Mouse (Mus musculus) stomach, embryonic 16.5 days (tissue): Measurements from ENCODE around the gene Spast. TPM values are rescaled to one million over a fixed set of nuclear protein-coding genes. Genes with fewer than 3 reads are reported as not detected.

Experiments
- ATAC-seq: fragments of 200-750 bp; cut with Nextera tagmentation; 2 replicates; pipeline ENCODE4 v1.8.0; 2017; ENCODE audit warnings: moderate number of reproducible peaks, moderate TSS enrichment; ENCODE audit not compliant: insufficient read depth, low FRiP score
- H3K27ac ChIP-seq: fragments of 300-500 bp; sonication (generic); 2 replicates; pipeline ENCODE4 v1.5.1; 2014; ENCODE audit warnings: low read length
- H3K27me3 ChIP-seq: fragments of 300-500 bp; sonication (generic); 2 replicates; pipeline ENCODE4 v1.6.1; 2014; ENCODE audit warnings: low read length, control low read depth, mixed read lengths; ENCODE audit not compliant: control insufficient read depth, insufficient read depth
- H3K36me3 ChIP-seq: fragments of 300-500 bp; sonication (generic); 2 replicates; pipeline ENCODE4 v1.6.1; 2014; ENCODE audit warnings: low read length; ENCODE audit not compliant: control insufficient read depth, insufficient read depth
- H3K4me1 ChIP-seq: fragments of 300-500 bp; sonication (generic); 2 replicates; pipeline ENCODE4 v1.6.1; 2014; ENCODE audit warnings: low read length, control low read depth, mixed read lengths; ENCODE audit not compliant: control insufficient read depth, insufficient read depth
- H3K4me2 ChIP-seq: fragments of 300-500 bp; sonication (generic); 2 replicates; pipeline ENCODE4 v1.6.1; 2014; ENCODE audit warnings: low read depth, low read length, mixed read lengths
- H3K4me3 ChIP-seq: fragments of 300-500 bp; sonication (generic); replicated peaks from 2 replicates; pipeline ENCODE4 v1.5.1; 2014; ENCODE audit warnings: mild to moderate bottlenecking, low read length
- H3K9ac ChIP-seq: fragments of 300-500 bp; sonication (generic); 2 replicates; pipeline ENCODE4 v1.6.1; 2014; ENCODE audit warnings: low read length
- H3K9me3 ChIP-seq: fragments of 300-500 bp; sonication (generic); replicated peaks from 2 replicates; pipeline ENCODE4 v1.6.1; 2016; ENCODE audit warnings: low read length, control low read depth; ENCODE audit not compliant: control insufficient read depth
- WGBS: fragments of 180-500 bp; shearing (Covaris S2); extraction: QIAGEN DNeasy Blood & Tissue Kit; methylation state at CpG from one replicate; pipeline ENCODE4 v1.1.7; 2014; 5-methylcytosine and 5-hydroxymethylcytosine counted together
- polyA plus RNA-seq: library from polyadenylated mRNA; unstranded; fragments of >200 nt; fragmentation: Nextera tagmentation; extraction: Ambion mirVana; gene quantifications from 2 replicates; pipeline ENCODE4 v1.2.1, GENCODE M21; 2015

Gene Spast
- 11.3 and 11.7 TPM in 2 replicates for polyA plus RNA-seq

DNA sequence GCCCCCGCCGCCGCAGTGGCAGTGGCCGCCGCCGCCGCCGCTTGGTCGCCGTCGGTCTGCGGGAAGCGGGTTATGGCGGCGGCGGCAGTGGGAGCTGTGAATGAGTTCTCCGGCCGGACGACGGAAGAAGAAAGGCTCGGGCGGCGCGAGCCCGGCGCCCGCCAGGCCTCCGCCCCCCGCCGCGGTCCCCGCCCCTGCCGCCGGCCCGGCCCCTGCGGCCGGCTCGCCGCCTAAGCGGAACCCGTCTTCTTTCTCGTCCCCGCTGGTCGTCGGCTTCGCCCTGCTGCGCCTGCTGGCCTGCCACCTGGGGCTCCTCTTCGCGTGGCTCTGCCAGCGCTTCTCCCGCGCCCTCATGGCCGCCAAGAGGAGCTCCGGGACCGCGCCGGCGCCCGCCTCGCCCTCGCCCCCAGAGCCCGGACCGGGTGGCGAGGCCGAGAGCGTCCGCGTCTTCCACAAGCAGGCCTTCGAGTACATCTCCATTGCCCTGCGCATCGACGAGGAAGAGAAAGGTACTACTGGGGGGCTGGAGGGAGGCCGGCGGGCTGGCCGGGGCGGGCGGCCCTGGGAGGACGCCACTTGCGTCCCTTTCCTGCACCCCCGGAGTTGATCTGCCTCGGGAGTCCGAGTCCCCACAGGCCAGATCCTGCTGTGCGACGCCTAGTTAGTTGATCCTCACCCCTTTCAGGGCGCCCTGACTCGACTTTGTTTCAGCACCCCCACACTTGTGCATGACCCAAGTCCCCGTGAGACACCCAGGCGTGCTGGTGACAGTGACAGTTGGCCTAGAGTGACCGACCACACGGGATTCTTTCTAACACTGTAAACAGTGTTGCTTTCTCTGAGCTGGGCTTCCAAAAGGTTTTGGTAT, at the start of gene Spast:
Gene Spast, plus strand, starts transcription at position 51 of the 868 bp plus-strand sequence.
- Histone ChIP-seq H3K9ac (peak within 1 kb of the TSS; percentile 98), H3K4me2 (peak within 1 kb of the TSS; percentile 88), H3K27me3 (no peaks in the 10 kb centered on the region), H3K4me1 (peaks cover 24% of the 10 kb centered on the region), H3K4me3 (peak within 1 kb of the TSS; percentile 98), H3K9me3 (no peaks in the 10 kb centered on the region), H3K36me3 (no peaks in the 10 kb centered on the region), H3K27ac (peak within 1 kb of the TSS; percentile 98)
- ATAC-seq, result peak; percentile 91
- under 1% methylated on average over 77 of the region's 90 CpGs for WGBS

DNA sequence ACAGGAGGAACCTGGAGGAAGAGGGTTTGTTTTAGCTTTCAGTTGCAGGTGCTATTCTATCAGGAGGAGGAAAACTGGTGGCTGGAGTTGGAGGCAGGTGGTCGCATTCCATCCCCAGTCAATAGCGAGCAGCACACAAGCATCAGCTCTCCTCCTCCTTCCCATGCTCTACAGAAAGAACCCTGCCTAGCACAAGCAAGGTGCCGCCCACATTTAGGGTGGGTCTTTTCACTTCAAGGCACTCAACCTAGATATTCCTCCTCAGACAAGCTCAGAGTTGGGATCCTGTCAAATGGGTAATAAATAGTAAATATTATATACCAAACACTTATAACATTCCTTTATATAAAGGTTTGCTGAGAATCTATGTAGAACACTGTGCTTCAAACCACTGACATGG, 48.6 kb upstream of the Spast start:
- H3K4me3 ChIP-seq, result no peak overlapping the region
- no peak overlapping the region for H3K4me2 ChIP-seq
- no peaks in the 10 kb centered on the region for H3K9me3 ChIP-seq
- no peak overlapping the region for H3K27ac ChIP-seq
- no peaks in the 10 kb centered on the region; the same call in 1 of the 2 replicates for H3K36me3 ChIP-seq
- H3K9ac ChIP-seq, result no peak overlapping the region
- H3K4me1 ChIP-seq, result peaks cover 23% of the 10 kb centered on the region
- 65% methylated on average over 3 of the region's 3 CpGs for WGBS
- no peaks in the 10 kb centered on the region for H3K27me3 ChIP-seq
- ATAC-seq, result no peak

DNA sequence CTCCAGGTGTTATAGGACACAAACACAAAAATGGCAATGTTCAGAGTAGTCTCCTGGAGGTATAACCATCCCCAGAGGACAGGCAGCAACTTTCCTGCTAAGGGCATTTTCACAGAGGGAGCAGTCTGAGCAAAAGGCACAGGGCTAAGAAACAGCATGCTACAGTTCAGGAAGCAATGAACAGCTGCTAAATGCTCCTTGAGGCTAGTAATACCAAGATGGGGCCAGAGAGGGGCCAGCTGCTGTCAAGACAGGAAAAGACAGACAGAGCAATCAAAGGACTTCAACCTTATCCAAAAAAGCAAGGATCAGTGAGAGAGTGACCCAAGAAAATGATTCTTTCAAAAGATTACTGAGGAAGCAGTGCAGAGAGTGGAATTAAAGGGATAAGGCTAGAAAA, 47.9 kb upstream of the Spast start:
- H3K36me3 ChIP-seq, result no peaks in the 10 kb centered on the region; the same call in 1 of the 2 replicates
- no peak overlapping the region for H3K4me3 ChIP-seq

DNA sequence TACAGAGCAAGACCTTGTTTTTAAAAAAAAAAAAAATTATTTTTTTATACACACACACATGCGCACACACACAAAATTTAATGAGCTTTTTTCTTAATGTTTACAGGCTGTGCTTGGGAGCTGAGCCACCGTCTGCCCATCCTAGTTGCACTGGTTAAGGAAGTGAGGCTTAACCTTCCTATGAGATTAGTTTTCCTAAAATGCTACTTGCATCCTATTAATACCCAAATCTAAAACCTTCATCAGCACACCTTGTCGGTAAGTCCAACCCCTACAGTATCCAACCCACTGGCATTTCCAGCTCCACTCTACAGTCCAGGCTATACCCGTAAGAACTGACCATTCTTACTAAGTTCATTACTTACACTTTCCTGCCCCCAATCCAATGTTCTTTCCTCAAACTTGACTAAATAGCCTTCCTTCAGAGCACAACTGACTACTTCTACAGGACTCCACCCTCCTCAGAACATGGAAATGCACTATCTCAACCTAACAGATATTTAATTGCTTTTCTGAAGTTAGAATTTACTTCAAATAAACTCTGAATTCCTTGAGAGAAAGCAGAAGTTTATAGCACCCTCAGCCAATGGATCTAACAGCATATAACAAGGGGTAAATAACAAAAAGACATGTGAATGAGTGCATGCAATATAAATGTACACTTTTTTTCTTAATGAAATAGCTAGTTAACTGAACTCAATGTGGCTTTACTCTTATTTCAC, 47.0 kb upstream of the Spast start:
- Histone ChIP-seq H3K36me3 (no peaks in the 10 kb centered on the region; the same call in 1 of the 2 replicates), H3K9me3 (no peaks in the 10 kb centered on the region), H3K4me1 (peaks cover 23% of the 10 kb centered on the region), H3K4me2 (no peak overlapping the region), H3K4me3 (no peak overlapping the region), H3K9ac (no peak overlapping the region), H3K27me3 (no peaks in the 10 kb centered on the region), H3K27ac (no peak overlapping the region)
- 76% methylated on average over 4 of the region's 4 CpGs for WGBS
- ATAC-seq, result no peak

More for the DNA sequence above, 47.9 kb upstream of the Spast start:
- no peaks in the 10 kb centered on the region for H3K27me3 ChIP-seq
- no peaks in the 10 kb centered on the region for H3K9me3 ChIP-seq
- no peak overlapping the region for H3K9ac ChIP-seq
- peaks cover 23% of the 10 kb centered on the region for H3K4me1 ChIP-seq
- H3K4me2 ChIP-seq, result no peak overlapping the region
- ATAC-seq, result no peak
- H3K27ac ChIP-seq, result no peak overlapping the region

DNA sequence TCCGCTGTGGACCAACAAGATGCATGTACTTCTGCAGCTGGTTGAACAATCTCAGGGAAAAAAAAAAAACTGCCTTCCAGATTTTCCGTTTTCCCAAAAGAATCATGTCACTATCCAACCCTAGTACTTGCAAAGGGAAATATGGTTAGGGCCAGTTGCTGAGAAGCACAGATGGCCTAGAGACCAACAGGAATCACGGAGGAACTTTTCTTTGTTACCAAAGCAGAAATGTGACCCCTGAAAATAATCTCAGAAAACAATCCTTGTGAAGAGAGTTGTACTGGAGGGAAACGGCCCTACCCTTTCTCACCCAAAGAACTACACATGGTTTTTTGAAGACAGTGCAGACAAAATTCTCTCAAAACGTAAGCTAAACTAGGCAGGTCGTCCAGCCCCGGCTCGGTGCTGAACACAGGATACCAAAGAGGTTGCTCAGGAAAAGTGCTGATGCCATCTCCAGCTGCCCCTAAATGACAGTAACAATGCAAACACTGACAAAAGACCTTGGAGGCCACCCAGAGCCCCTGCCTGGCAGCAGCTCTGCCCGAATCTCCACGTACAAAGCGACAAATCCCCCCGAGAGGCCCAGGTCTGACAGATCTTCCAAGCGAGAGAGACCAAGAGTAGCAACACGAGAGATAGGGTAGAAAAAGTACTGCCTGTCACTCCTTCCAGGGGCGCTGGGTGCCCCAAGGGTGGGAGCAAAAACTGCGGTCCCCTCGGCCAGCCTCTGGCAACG, 44.9 kb upstream of the Spast start:
- Histone ChIP-seq H3K4me1 (peaks cover 20% of the 10 kb centered on the region), H3K9me3 (no peaks in the 10 kb centered on the region), H3K4me3 (peak overlapping the region; percentile 92), H3K4me2 (peak overlapping the region; percentile 75), H3K36me3 (peaks cover 6% of the 10 kb centered on the region), H3K9ac (peak overlapping the region; percentile 97), H3K27ac (peak overlapping the region; percentile 99), H3K27me3 (no peaks in the 10 kb centered on the region)
- ATAC-seq, result no peak; the same call in 1 of the 2 replicates
- under 1% methylated on average over 18 of the region's 18 CpGs for whole genome bisulfite sequencing

DNA sequence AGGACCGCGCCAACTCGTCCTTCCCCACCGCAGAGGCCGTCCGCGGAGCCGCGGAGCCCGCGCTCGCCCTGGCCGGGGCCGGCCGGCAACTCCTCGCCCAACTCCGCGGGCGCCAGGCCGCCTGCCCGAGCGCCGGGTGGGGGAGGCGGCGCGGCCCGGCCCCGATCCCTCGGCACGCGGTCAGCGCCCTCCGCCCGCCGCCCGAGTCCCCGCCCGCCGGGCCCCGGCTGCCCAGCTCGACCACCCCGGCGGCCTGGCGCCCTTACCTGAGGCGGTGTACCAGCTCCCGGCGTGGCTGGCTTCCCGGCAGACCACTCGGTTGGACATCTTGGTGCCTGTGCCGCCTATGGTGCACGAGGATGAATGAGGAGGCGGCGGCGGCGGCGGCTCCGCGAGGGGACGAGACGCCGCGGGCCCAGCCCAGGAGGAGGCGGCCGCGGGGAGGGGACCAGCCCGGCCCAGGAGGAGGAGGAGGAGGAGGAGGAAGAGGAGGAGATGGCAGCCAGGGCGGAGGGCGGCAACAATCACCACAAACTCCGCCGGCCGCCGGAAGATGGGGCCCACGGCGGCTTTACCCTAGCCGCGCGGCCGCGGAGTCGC, 44.3 kb upstream of the Spast start:
- Histone ChIP-seq H3K4me3 (peak overlapping the region; percentile 92), H3K27me3 (no peaks in the 10 kb centered on the region), H3K4me2 (peak overlapping the region; percentile 75), H3K36me3 (peaks cover 9% of the 10 kb centered on the region), H3K9me3 (no peaks in the 10 kb centered on the region), H3K9ac (peak overlapping the region; percentile 97), H3K4me1 (peaks cover 18% of the 10 kb centered on the region), H3K27ac (peak overlapping the region; percentile 99)
- peak; percentile 93 for ATAC-seq
- under 1% methylated on average over 62 of the region's 80 CpGs for WGBS

DNA sequence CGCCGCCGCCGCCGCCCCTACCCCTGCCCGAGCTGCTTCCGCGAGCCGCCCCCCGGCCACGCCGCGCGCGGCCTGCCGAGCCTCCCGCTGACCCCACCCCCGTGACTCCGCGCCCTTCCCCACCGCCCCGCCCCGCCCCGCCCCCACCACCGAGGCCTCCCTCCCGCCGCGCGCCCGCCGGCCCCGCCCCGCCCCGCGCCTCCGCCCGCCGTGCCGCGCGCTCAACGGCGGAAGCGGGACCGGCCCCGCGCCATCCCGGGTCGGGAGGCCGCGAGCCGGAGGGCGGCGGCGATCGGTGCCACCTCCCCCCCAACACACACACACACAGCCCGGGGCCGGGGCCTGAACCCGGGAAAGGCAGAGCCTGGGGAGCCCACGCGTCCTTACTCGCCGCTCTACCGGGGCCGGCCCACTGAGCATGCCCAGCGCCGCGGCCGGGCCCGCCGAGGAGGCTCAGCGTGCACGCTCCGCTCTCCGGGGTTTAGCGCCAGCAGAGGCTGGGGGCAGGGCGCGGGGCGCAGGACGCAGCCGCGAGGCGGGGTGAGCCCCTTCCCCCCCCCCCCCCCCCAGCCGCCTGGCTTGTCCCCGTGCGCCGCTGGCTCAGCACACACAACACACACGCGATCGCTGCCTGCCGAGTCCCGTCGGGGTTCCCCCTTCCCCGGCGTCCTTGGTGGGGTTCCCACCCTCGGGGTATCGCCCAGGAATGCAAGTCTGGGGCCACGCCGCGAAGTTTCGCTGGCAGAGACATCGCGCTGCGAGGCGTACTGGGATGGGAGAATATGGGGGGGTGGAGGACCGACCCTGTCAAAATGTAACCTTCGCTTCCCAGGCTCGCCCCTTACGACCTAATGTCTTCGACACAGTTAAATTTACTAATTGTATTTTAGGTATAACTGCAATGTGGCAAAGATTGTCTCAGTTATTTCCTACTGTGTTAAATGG, 43.5 kb upstream of the Spast start, which contains the start of gene Memo1:
Gene Memo1, minus strand, starts transcription at position 496 of the 945 bp plus-strand sequence.
- H3K4me2 ChIP-seq, result peak within 1 kb of the TSS; percentile 75
- H3K9ac ChIP-seq, result peak within 1 kb of the TSS; percentile 97
- no peaks in the 10 kb centered on the region for H3K9me3 ChIP-seq
- H3K27me3 ChIP-seq, result no peaks in the 10 kb centered on the region
- H3K27ac ChIP-seq, result peak within 1 kb of the TSS; percentile 99
- peak; percentile 91 for ATAC-seq
- H3K4me3 ChIP-seq, result peak within 1 kb of the TSS; percentile 92
- under 1% methylated on average over 52 of the region's 110 CpGs for WGBS
- H3K36me3 ChIP-seq, result peaks cover 9% of the 10 kb centered on the region
- peaks cover 18% of the 10 kb centered on the region for H3K4me1 ChIP-seq
